Mouse (Mus musculus) lung, embryonic 14.5 days (tissue): Measurements from ENCODE around the gene Catsper1. TPM values are rescaled to one million over a fixed set of nuclear protein-coding genes. Genes with fewer than 3 reads are reported as not detected.
A peak's percentile ranks its signal among the peaks of the same experiment; 100 is the strongest.

Source experiments
- ATAC-seq: fragments of 200-750 bp; cut with Nextera tagmentation; 2 replicates; pipeline ENCODE4 v1.8.0; 2017; ENCODE audit warnings: mild to moderate bottlenecking, moderate TSS enrichment, moderate library complexity; ENCODE audit not compliant: insufficient read depth
- DNase-seq: peaks from one replicate; pipeline ENCODE4 v3.0.0-alpha.2; 2015
- H3K27ac ChIP-seq: fragments of 300-500 bp; sonication (generic); 2 replicates; pipeline ENCODE4 v1.5.1; 2014; ENCODE audit warnings: low read depth, mild to moderate bottlenecking, moderate library complexity
- H3K27me3 ChIP-seq: fragments of 300-500 bp; sonication (generic); 2 replicates; pipeline ENCODE4 v1.6.1; 2014; ENCODE audit warnings: low read length, control low read depth; ENCODE audit not compliant: insufficient read depth
- H3K36me3 ChIP-seq: fragments of 300-500 bp; sonication (generic); 2 replicates; pipeline ENCODE4 v1.6.1; 2014; ENCODE audit warnings: control low read depth; ENCODE audit not compliant: insufficient read depth
- H3K4me1 ChIP-seq: fragments of 300-500 bp; sonication (generic); 2 replicates; pipeline ENCODE4 v1.6.1; 2014; ENCODE audit warnings: antibody characterized with exemption, control low read depth; ENCODE audit not compliant: insufficient read depth
- H3K4me2 ChIP-seq: fragments of 300-500 bp; sonication (generic); 2 replicates; pipeline ENCODE4 v1.6.1; 2014; ENCODE audit warnings: mild to moderate bottlenecking
- H3K4me3 ChIP-seq: fragments of 300-500 bp; sonication (generic); 2 replicates; pipeline ENCODE4 v1.5.1; 2014; ENCODE audit warnings: low read depth, low read length
- H3K9ac ChIP-seq: fragments of 300-500 bp; sonication (generic); 2 replicates; pipeline ENCODE4 v1.6.1; 2014
- H3K9me3 ChIP-seq: fragments of 300-500 bp; sonication (generic); 2 replicates; pipeline ENCODE4 v1.6.1; 2016; ENCODE audit warnings: low read depth, low read length, control low read depth
- CTCF ChIP-seq: IDR thresholded peaks from 2 replicates; pipeline ENCODE4 v1.5.1; 2016; ENCODE audit warnings: antibody characterized with exemption, low read depth
- WGBS: fragments of 180-500 bp; shearing (Covaris S2); extraction: QIAGEN DNeasy Blood & Tissue Kit; methylation state at CpG from one replicate; pipeline ENCODE4 v1.1.7; 2014; 5-methylcytosine and 5-hydroxymethylcytosine counted together
- polyA plus RNA-seq: library from polyadenylated mRNA; unstranded; fragments of >200 nt; fragmentation: Nextera tagmentation; extraction: Ambion mirVana; gene quantifications from 2 replicates; pipeline ENCODE4 v1.2.1, GENCODE M21; 2014

Catsper1 gene
- polyA plus RNA-seq, 1 experiment from 2014 or later: not detected

DNA sequence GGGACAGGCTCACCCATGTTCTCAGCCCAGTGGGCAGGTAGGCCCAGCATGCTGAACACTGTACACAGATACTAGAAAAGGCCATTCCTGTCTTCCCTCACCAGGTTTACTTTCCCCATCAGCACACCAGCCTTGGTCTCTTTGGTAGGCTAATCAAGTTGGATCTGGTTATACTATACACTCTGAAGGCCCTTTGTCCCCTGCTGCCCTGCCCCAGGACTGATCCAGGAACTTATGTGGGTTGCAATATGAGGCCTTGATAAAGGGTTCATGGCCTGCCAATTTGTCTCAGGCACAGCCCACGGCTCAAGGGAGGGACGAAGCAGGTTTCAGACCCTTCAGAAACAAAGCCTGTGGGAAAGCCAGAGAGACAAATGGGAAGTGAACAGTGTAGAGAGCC lies 18.1 kb downstream of the Catsper1 start:
- Histone ChIP-seq H3K27me3 (no peaks in the 10 kb centered on the region), H3K4me1 (no peaks in the 10 kb centered on the region), H3K9me3 (no peaks in the 10 kb centered on the region), H3K9ac (no peak overlapping the region), H3K4me2 (no peak overlapping the region), H3K36me3 (no peaks in the 10 kb centered on the region), H3K4me3 (no peak overlapping the region), H3K27ac (no peak overlapping the region)
- WGBS: 62% methylated on average over 2 of the region's 2 CpGs
- TF ChIP-seq CTCF: no peak
- ATAC-seq (no peak), DNase-seq (no peak)

DNA sequence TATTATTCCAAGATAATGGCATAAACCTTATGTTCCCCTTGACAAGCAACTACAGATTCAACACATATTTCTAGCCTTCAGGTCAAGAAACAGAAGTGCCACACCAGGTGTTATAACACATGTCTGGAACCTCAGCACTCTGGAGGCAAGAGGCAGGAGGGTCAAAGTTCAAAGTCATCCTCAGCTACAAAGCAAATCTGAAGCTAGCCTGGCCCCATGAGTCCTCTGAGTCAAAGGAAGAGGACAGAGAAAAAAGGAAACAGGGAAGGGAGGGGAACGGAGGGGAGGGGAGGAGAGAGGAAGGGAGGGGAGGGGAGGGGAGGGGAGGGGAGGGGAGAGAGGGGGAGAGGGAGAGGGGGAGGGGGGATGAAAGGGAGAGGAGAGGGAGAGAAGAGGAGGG lies 20.5 kb downstream of the Catsper1 start:
- H3K4me1 ChIP-seq: no peaks in the 10 kb centered on the region
- no peak overlapping the region for H3K27ac ChIP-seq
- no peak for TF ChIP-seq CTCF
- H3K9me3 ChIP-seq: no peaks in the 10 kb centered on the region
- WGBS: no CpG with 5 or more reads among the region's 1 CpGs
- no peak overlapping the region for H3K9ac ChIP-seq
- no peaks in the 10 kb centered on the region for H3K27me3 ChIP-seq
- no peaks in the 10 kb centered on the region for H3K36me3 ChIP-seq
- no peak for DNase-seq
- H3K4me2 ChIP-seq: no peak overlapping the region
- ATAC-seq: no peak
- no peak overlapping the region for H3K4me3 ChIP-seq

DNA sequence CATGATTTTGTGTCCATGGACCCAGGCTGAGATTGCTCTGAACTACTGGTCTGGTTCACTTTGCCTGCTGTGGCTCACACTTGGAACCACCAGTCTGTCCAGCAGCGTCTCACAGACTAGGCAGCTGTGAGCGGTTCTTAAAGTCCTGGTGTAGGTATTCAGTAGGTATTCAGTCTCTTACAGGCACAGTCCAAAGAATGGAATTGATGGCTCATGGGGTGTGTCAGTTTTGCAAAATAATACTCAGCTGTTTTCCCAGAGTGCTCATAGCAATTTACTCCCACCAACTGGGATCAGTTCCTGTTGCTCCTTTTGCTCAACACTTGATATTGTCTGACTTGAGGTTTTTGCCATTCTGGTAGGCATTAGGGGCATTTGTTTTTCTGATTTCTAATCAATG lies 26.6 kb downstream of the Catsper1 start:
- ATAC-seq (no peak), DNase-seq (no peak)
- Histone ChIP-seq H3K27ac (no peak overlapping the region), H3K9me3 (no peaks in the 10 kb centered on the region), H3K4me2 (no peak overlapping the region), H3K27me3 (no peaks in the 10 kb centered on the region), H3K36me3 (peaks cover 18% of the 10 kb centered on the region), H3K4me1 (peaks cover 4% of the 10 kb centered on the region), H3K9ac (no peak overlapping the region), H3K4me3 (no peak overlapping the region)
- WGBS: 76% methylated on average over 2 of the region's 2 CpGs
- no peak for TF ChIP-seq CTCF

DNA sequence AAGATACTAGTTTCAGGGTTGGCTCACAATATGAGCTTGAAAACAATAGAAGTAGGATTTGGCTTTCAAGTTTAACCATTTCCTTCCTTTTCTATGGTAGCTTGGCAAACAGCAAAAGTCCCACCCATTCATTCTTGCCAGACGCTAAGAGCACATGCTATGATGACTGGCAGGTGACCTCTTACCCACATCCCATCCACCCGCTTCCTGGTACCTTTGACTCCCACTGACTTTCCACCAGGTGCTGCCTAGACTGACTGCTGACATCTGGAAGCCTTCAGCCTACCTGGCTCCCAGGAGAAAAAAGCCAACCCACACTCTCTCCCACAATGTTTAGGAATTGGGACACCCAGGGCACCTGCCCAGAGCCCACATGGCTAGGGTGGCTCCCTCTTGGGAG lies 28.6 kb downstream of the Catsper1 start:
- H3K9me3 ChIP-seq: no peaks in the 10 kb centered on the region
- no peak overlapping the region for H3K4me3 ChIP-seq
- 86% methylated on average over 2 of the region's 2 CpGs for WGBS
- no peak overlapping the region for H3K4me2 ChIP-seq
- no peak overlapping the region for H3K9ac ChIP-seq
- ATAC-seq (no peak), DNase-seq (no peak)
- H3K36me3 ChIP-seq: peaks cover 31% of the 10 kb centered on the region
- H3K4me1 ChIP-seq: peaks cover 11% of the 10 kb centered on the region
- H3K27me3 ChIP-seq: no peaks in the 10 kb centered on the region
- TF ChIP-seq CTCF: no peak
- H3K27ac ChIP-seq: no peak overlapping the region

DNA sequence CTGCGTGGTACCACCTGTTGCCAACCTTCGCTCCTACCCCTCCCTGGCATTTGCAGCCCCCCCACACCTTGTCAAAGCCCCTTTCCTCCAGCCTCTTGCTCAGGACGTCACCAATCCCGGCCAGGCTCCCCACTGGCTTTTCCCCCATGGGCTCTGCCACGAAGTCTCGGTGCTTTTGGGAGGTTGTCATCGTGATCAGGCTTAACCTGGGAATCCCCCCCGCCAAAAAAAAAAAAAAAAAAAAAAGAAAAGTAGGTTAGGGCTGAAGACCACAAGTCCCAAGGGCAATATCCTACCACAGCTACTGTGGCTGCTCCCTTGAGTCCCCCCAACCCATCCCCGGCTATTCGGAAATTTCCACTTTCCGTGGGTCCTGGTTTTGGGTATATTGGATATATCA lies 30.2 kb downstream of the Catsper1 start:
- Histone ChIP-seq H3K4me3 (peak overlapping the region; percentile 97), H3K36me3 (peaks cover 47% of the 10 kb centered on the region)

DNA sequence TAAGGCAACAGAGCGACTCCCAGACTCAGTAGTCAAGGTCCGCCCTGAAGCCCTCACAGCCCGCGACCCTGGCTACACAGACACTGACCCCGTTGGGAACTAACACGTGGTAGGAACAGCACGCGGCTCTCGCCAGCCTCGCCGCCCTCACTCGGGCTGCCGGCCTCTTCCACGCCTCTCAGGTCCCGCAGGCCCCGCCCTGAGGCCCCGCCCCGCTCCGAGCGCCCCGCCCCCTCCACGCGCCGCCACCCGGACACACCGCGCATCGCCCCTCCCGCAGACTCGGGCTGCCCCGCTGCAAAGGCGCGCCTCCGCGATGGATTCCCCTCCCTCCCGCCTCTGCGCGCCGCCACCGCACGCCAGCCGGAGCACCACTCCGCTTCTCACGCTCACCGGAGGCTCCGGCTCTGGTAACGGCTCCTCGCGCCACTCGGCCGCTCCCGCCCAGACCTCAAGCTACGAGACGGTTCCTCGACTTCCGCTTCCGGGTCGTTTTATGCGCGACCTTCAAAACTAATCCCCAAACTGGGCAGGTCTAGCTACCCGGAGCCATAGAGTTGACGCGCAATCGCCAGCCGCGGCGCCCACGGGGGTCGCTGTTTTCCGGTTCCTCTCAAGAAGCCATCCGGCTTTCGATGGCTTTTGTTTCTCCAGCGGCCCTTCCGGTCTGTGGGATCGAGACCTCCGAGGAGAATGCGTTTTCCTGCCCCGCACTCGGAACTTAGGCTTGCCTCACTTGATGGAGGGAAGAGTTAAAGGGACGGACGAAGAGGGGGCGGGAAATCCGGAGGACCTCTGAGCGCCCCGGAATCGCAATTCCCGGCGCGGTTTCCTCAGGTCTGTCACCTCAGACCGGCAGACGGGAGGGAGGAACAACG lies 30.9 kb downstream of the Catsper1 start, which contains the start of gene Eif1ad:
TSS of gene Eif1ad (plus strand) at position 567 of the 878 bp plus-strand sequence.
- under 1% methylated on average over 82 of the region's 92 CpGs for WGBS

More for the DNA sequence above, 30.2 kb downstream of the Catsper1 start:
- TF ChIP-seq CTCF: no peak
- peaks cover 11% of the 10 kb centered on the region for H3K4me1 ChIP-seq
- DNase-seq: no peak
- H3K9ac ChIP-seq: peak overlapping the region; percentile 83
- ATAC-seq: no peak
- WGBS: 17% methylated on average over 11 of the region's 11 CpGs
- peak overlapping the region; percentile 96 for H3K4me2 ChIP-seq
- no peaks in the 10 kb centered on the region for H3K27me3 ChIP-seq
- H3K9me3 ChIP-seq: no peaks in the 10 kb centered on the region
- H3K27ac ChIP-seq: peak overlapping the region; percentile 93; the same call in 1 of the 2 replicates

DNA sequence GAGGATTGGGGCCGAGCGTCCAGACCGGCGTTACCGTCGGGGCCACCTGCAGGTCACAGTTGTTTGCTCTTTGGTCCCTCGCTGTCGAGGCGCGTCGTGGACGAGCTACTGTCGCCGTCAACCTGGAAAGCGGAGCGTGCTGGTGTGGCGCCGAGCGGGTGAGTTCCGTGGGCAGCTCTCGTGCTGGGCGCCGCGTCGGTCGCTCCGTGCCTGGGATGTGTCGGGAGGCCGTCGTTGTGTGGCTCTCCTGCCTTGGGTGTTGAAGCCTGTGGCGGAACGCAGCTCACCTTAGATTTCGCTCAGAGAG lies 31.5 kb downstream of the Catsper1 start, which contains the start of gene Banf1:
TSS of gene Banf1 (minus strand) at position 116 of the 307 bp plus-strand sequence.
- Histone ChIP-seq H3K9ac (peak within 1 kb of the TSS; percentile 83), H3K27ac (peak within 1 kb of the TSS; percentile 93), H3K27me3 (no peaks in the 10 kb centered on the region), H3K4me3 (peak within 1 kb of the TSS; percentile 97), H3K36me3 (peaks cover 58% of the 10 kb centered on the region), H3K9me3 (no peaks in the 10 kb centered on the region), H3K4me2 (peak within 1 kb of the TSS; percentile 96), H3K4me1 (peaks cover 11% of the 10 kb centered on the region)
- under 1% methylated on average over 33 of the region's 33 CpGs for WGBS
- DNase-seq: no peak
- ATAC-seq: no peak
- no peak for TF ChIP-seq CTCF

More for the DNA sequence above, 30.9 kb downstream of the Catsper1 start, which contains the start of gene Eif1ad:
- no peaks in the 10 kb centered on the region for H3K9me3 ChIP-seq
- peak; percentile 13; the same call in 1 of the 2 replicates for TF ChIP-seq CTCF
- H3K4me1 ChIP-seq: peaks cover 11% of the 10 kb centered on the region
- H3K4me3 ChIP-seq: peak within 1 kb of the TSS; percentile 97
- H3K36me3 ChIP-seq: peaks cover 52% of the 10 kb centered on the region
- H3K27ac ChIP-seq: peak within 1 kb of the TSS; percentile 93
- peak within 1 kb of the TSS; percentile 96 for H3K4me2 ChIP-seq
- ATAC-seq (peak; percentile 97), DNase-seq (peak; percentile 99)
- no peaks in the 10 kb centered on the region for H3K27me3 ChIP-seq
- H3K9ac ChIP-seq: peak within 1 kb of the TSS; percentile 83
